Mouse (Mus musculus) liver, embryonic 14.5 days (tissue): ENCODE results near the gene Gm49661. TPM values are rescaled to one million over a fixed set of nuclear protein-coding genes. Genes with fewer than 3 reads are reported as not detected.

Experiments used
- ATAC-seq: fragments of 200-750 bp; cut with Nextera tagmentation; 2 replicates; pipeline ENCODE4 v1.8.0; 2017; ENCODE audit warnings: moderate number of reproducible peaks, mild to moderate bottlenecking, moderate library complexity; ENCODE audit not compliant: insufficient read depth
- DNase-seq, 3 experiments: peaks; one replicate each; pipeline ENCODE4 v3.0.0-alpha.2; 2012 to 2013; ENCODE audit warnings: low read depth in 3 of 3, low spot score in 3 of 3
- H3K27ac ChIP-seq: fragments of 300-500 bp; sonication (generic); 2 replicates; pipeline ENCODE4 v1.5.1; 2014; ENCODE audit warnings: moderate library complexity, mild to moderate bottlenecking, control low read depth, inconsistent platforms
- H3K27me3 ChIP-seq: fragments of 300-500 bp; sonication (generic); 2 replicates; pipeline ENCODE4 v1.6.1; 2014; ENCODE audit warnings: mild to moderate bottlenecking, low read length, moderate library complexity; ENCODE audit not compliant: control insufficient read depth, insufficient read depth
- H3K36me3 ChIP-seq: fragments of 300-500 bp; sonication (generic); replicated peaks from 2 replicates; pipeline ENCODE4 v1.6.1; 2014; ENCODE audit warnings: low read depth; ENCODE audit not compliant: control insufficient read depth, insufficient read depth
- H3K4me1 ChIP-seq, 2 experiments: fragments of 200-500 bp in 1 of 2; fragments of 300-500 bp in 1 of 2; sonication (generic) in 1 of 2; replicated peaks; 2 replicates each; pipeline ENCODE4 v1.6.1; 2012 to 2014; ENCODE audit warnings: antibody characterized with exemption in 1 of 2, inconsistent platforms in 1 of 2, low read length in 1 of 2; ENCODE audit not compliant: control insufficient read depth in 2 of 2, insufficient read depth in 2 of 2
- H3K4me2 ChIP-seq: fragments of 300-500 bp; sonication (generic); 2 replicates; pipeline ENCODE4 v1.6.1; 2014; ENCODE audit warnings: low read depth, mild to moderate bottlenecking, control low read depth, moderate library complexity
- H3K4me3 ChIP-seq, 2 experiments: fragments of 200-500 bp in 1 of 2; fragments of 300-500 bp in 1 of 2; sonication (generic) in 1 of 2; 2 replicates each; pipeline ENCODE4 v1.5.1; 2012 to 2014; ENCODE audit warnings: low read depth in 2 of 2, low read length in 2 of 2, mild to moderate bottlenecking in 2 of 2, control low read depth in 1 of 2, inconsistent platforms in 1 of 2, moderate library complexity in 1 of 2; ENCODE audit not compliant: insufficient read depth in 1 of 2
- H3K9ac ChIP-seq: fragments of 300-500 bp; sonication (generic); replicated peaks from 2 replicates; pipeline ENCODE4 v1.6.1; 2014; ENCODE audit warnings: mild to moderate bottlenecking, control low read depth, moderate library complexity
- H3K9me3 ChIP-seq: fragments of 300-500 bp; sonication (generic); 2 replicates; pipeline ENCODE4 v1.6.1; 2016; ENCODE audit warnings: low read length, mixed read lengths; ENCODE audit not compliant: control insufficient read depth
- CTCF ChIP-seq: IDR thresholded peaks from 2 replicates; pipeline ENCODE4 v1.5.1; 2016; ENCODE audit warnings: antibody characterized with exemption, low read depth, control low read depth
- EP300 ChIP-seq: IDR thresholded peaks from 2 replicates; pipeline ENCODE4 v1.6.1; 2016; ENCODE audit warnings: antibody characterized with exemption, low read depth
- WGBS: fragments of 180-500 bp; shearing (Covaris S2); extraction: QIAGEN DNeasy Blood & Tissue Kit; methylation state at CpG from one replicate; pipeline ENCODE4 v1.1.7; 2014; ENCODE audit not compliant: insufficient replicate concordance; 5-methylcytosine and 5-hydroxymethylcytosine counted together
- polyA plus RNA-seq, 2 experiments: library from polyadenylated mRNA; depleted of rRNA in 1 of 2; stranded (reverse) in 1 of 2; unstranded in 1 of 2; fragments of >200 nt; fragmentation: Nextera tagmentation in 1 of 2; extraction: Ambion mirVana in 1 of 2; gene quantifications; 2 replicates each; pipeline versions ENCODE4 v1.2.1 to v1.2.3; 2012 to 2014

Gm49661 gene
- polyA plus RNA-seq, 2 experiments: not detected

DNA sequence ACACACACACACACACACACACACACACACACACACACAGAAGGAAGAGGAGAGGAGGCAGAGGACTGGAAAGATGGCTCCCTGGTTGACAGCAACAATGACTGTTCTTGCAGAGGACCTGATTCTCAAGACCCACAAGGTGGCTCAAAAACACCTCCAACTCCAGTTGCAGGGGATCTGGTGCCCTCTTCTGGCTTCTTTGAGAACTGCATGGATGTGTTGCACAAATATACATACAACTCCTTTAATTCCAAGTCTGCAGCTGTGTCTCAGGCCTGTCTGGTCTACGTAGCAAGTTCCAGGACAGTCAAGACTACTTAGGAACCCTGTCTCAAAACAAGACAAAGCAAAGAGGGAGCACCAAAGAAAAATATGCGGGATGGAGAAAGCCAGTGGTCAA is 12.5 kb downstream of the Gm49661 start:
- WGBS: 40% methylated on average over 2 of the region's 2 CpGs
- peaks cover 29% of the 10 kb centered on the region for H3K36me3 ChIP-seq
- ATAC-seq (no peak), DNase-seq (no peak)
- peaks cover 8% of the 10 kb centered on the region; the same call in 1 of the 2 replicates for H3K27me3 ChIP-seq
- TF ChIP-seq EP300 (no peak), CTCF (peak; percentile 93)
- H3K4me3 ChIP-seq: no peak overlapping the region
- H3K9me3 ChIP-seq: no peaks in the 10 kb centered on the region
- H3K4me1 ChIP-seq: peaks cover 0 to 3% of the 10 kb centered on the region in 2 experiments; a peak in 2 of 4 replicates
- H3K27ac ChIP-seq: no peak overlapping the region
- no peak overlapping the region for H3K9ac ChIP-seq
- H3K4me2 ChIP-seq: no peak overlapping the region

GRCm38 (mm10) chr8:84952612-84953255 is 16.5 kb downstream of the Gm49661 start:
- no peak overlapping the region for H3K27ac ChIP-seq
- 5% methylated on average over 18 of the region's 18 CpGs for WGBS
- peaks cover 21% of the 10 kb centered on the region for H3K27me3 ChIP-seq
- no peaks in the 10 kb centered on the region for H3K9me3 ChIP-seq
- DNase-seq (no peak), ATAC-seq (peak; percentile 33; the same call in 1 of the 2 replicates)
- peaks cover 0 to 3% of the 10 kb centered on the region in 2 experiments; a peak in 2 of 4 replicates for H3K4me1 ChIP-seq
- H3K9ac ChIP-seq: no peak overlapping the region
- H3K36me3 ChIP-seq: peaks cover 4% of the 10 kb centered on the region
- H3K4me3 ChIP-seq: no peak overlapping the region
- H3K4me2 ChIP-seq: no peak overlapping the region
- TF ChIP-seq EP300 (no peak), CTCF (no peak)

GRCm38 (mm10) chr8:84949753-84950152 is 19.5 kb downstream of the Gm49661 start:
- WGBS: 21% methylated on average over 12 of the region's 12 CpGs
- H3K27me3 ChIP-seq: peaks cover 48% of the 10 kb centered on the region
- no peak overlapping the region for H3K4me2 ChIP-seq
- no peaks in the 10 kb centered on the region for H3K9me3 ChIP-seq
- DNase-seq (no peak), ATAC-seq (no peak)
- no peak overlapping the region for H3K9ac ChIP-seq
- TF ChIP-seq CTCF: 0 out of 2 replicates have a peak, but pooled peaks have one; percentile 6
- no peak for TF ChIP-seq EP300
- no peak overlapping the region for H3K27ac ChIP-seq
- H3K4me1 ChIP-seq: peaks cover 0 to 5% of the 10 kb centered on the region in 2 experiments; a peak in 3 of 4 replicates
- no peak overlapping the region for H3K4me3 ChIP-seq
- H3K36me3 ChIP-seq: no peaks in the 10 kb centered on the region

DNA sequence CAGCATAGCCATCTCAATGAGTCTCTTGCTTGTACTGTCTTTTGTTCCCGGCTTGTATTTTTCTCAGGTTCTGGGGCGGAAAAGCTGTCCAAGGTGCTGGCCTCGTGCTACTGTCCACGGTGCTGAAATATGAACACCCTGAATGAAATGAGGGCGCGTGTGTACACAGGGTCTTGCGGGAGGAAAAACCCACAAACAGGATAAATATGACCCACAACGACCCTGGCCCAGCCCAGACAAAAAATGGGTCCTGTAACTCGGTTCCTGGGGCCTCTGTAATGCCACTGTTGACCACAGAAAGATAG is 22.0 kb downstream of the Gm49661 start:
- no peak overlapping the region for H3K4me3 ChIP-seq
- peaks cover 2 to 8% of the 10 kb centered on the region in 2 experiments; a peak in 3 of 4 replicates for H3K4me1 ChIP-seq
- no peaks in the 10 kb centered on the region for H3K9me3 ChIP-seq
- H3K27me3 ChIP-seq: peaks cover 66% of the 10 kb centered on the region
- ATAC-seq (no peak), DNase-seq (no peak)
- no peak overlapping the region for H3K9ac ChIP-seq
- WGBS: 11% methylated on average over 9 of the region's 9 CpGs
- no peak overlapping the region for H3K27ac ChIP-seq
- H3K36me3 ChIP-seq: no peaks in the 10 kb centered on the region
- TF ChIP-seq EP300: no peak
- no peak overlapping the region for H3K4me2 ChIP-seq

DNA sequence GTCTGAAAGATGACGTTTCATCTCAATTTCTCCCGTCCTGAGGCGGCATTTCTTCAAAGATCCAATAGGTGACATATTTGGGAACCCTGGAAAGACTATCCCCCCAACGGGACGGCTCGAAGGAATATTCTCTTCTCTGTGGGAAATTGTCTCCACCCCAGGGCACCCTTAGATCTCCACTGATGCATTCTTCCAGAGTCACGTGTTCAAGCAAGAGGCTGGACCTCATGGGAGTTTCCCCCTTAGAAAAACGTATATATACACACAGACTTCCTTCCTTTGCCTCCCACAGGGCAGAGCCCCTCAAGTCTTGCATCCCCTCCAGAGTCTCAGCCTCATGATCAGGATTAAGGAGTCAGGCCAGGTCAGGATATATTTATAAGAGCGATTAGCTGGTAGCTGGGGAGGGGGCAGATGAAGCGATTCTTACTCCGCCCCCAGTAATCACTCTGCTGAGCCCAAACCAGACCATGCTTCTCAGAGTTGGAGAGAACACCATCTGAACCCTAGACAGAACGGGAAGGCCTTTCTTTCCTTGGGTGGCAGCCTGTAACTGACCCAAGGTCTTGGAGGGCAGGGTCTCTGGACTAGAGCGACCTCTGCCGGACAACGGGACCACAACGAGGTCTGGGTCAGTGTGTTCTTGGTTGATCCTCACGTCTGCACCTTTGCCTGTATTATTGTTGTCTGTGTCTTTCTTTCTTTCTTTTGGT is 22.5 kb downstream of the Gm49661 start, which contains the start of gene Rtbdn:
Gene Rtbdn, plus strand, starts transcription at position 464 of the 713 bp plus-strand sequence.
- no peak for DNase-seq
- no peak for ATAC-seq
- peaks cover 66% of the 10 kb centered on the region for H3K27me3 ChIP-seq

More for the DNA sequence above, 22.5 kb downstream of the Gm49661 start, which contains the start of gene Rtbdn:
- Histone ChIP-seq H3K9me3 (no peaks in the 10 kb centered on the region), H3K9ac (no peak within 1 kb of the TSS), H3K4me2 (peak within 1 kb of the TSS; percentile 16), H3K4me1 (peaks cover 2 to 8% of the 10 kb centered on the region in 2 experiments; a peak in 3 of 4 replicates), H3K4me3 (peak within 1 kb of the TSS in 1 of 2 experiments; percentile 1; a peak in 2 of 4 replicates), H3K36me3 (no peaks in the 10 kb centered on the region), H3K27ac (no peak within 1 kb of the TSS)
- TF ChIP-seq CTCF (peak; percentile 59), EP300 (no peak)
- 10% methylated on average over 17 of the region's 17 CpGs for WGBS
